Mouse (Mus musculus) olfactory bulb, adult 2 months (tissue): ENCODE results near the gene Gzmn.

Experiments used
- CTCF ChIP-seq: fragments of 200-500 bp; IDR thresholded peaks from 2 replicates; pipeline ENCODE4 v1.5.1; 2012; ENCODE audit warnings: low read depth, mild to moderate bottlenecking, low read length, moderate library complexity; ENCODE audit not compliant: insufficient read depth
- POLR2A ChIP-seq: fragments of 200-500 bp; IDR thresholded peaks from 2 replicates; pipeline ENCODE4 v1.6.1; 2012; ENCODE audit warnings: mild to moderate bottlenecking, low read depth, low read length, moderate library complexity; ENCODE audit not compliant: insufficient read depth

- TF ChIP-seq CTCF (no peak), POLR2A (no peak)
Measured at GRCm38 (mm10) chr14:56211317-56211716, 36.9 kb upstream of the Gzmn start, which contains the start of gene Gzmf.
